Mouse (Mus musculus): ENCODE data around the gene Arhgef17.

Gene Arhgef17

GRCm38 (mm10) chr7:100931926-100932480, at the start of gene Arhgef17:
Arhgef17 (minus strand) TSS chr7:100932107.
- DNase-seq: no peak

DNA sequence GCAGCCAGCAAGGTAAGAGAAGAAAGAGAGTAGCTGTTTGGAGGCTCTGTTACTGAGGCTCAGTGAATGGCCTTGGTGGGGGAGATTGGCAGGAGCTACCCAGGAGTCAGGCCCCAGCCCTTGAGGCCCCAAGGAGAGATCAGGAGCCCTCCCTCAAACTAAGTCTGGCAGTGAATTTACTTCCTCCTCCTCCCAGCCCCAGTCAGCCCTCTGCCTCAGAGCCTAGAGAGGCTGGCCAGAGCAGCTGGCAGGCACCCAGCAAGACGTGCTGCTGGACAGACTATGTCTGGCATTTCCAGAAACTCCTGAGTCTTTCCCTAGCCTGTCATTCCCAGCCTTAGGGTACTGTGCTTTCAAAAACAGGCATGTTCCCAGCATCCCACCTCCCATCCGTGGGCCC, 47.3 kb upstream of the Arhgef17 start:
- no peak for DNase-seq

GRCm38 (mm10) chr7:100978171-100978570, 46.3 kb upstream of the Arhgef17 start:
- no peak for DNase-seq

DNA sequence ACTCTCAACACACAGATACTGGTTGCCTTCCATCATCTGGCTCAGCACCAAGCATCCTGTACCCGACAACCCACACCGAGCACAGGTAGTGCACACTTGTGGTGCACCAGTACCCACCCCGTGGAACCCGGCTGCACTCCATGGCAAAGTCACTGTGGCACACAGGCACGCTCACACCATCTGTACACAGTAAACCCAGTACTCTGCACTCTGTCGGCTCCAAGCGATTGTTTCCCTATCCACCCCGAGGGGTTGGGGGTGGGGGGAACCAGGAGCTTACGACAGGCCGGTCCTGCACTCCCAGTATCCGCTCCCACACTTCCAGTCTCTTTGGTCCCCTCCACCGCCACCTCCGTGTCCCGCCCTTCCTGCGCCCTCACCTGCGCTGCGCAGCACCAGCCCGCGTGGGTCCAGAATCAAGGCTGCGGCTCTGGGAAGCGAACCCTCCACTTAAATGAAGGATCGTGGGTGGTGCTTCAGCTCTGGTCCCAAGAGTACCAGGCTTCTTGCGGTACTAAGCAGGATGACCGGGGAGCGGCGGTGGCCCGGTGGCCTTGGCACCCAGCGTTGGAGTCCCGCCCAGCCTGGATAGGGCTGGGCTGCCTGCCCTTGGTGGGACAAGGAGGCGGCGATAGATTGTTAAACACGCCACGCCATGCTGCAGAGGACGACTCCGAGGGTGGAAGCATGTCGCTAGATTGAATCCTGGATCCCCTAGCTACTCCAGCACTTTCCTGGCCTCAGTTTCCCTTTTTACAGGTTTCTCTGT, 42.4 kb upstream of the Arhgef17 start, which contains the start of gene P2ry6:
Gene P2ry6, minus strand, starts transcription at position 515 of the 769 bp plus-strand sequence.
- no peak for DNase-seq

DNA sequence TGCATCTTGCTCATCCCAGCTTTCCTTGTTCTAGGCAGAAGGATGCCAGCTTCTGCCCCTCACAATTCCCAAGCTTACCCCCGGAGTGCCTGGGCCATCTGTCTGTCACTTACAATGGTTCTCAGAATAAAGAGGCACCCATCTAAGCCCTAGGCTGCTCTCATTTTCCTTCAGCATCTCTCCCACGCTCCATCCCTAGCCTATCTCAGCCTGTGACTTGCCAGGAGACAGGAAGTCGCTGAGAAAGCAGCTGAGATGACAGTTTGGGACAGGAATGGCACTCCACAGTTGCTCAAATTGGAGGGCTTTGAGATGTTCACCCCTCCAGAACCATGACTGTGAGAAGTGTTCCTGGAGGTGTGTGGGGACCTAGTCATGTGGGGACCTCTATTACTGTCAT, 41.0 kb upstream of the Arhgef17 start:
- no peak for DNase-seq

GRCm38 (mm10) chr7:100968874-100969659, 37.2 kb upstream of the Arhgef17 start:
- DNase-seq: no peak

DNA sequence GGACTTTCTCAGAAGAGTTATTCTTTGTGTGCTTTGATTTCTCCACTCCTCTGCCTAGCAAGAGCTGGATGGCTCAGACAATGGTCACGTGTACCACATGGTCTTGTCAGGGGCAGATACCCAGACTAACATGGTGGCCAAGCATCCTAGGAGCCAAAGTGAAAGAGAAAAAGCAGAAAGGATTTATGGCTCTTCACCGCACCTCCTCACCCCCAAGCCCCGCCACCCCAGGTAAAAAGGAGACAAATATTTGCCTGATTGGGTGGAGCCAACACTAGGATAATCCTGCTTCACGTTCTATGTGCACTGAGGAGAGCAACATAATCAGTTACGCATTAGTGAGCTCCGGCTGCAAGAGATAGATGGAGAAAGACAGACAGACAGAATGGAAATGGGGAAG, 36.5 kb upstream of the Arhgef17 start:
- DNase-seq: no peak

GRCm38 (mm10) chr7:100967850-100968249, 35.9 kb upstream of the Arhgef17 start:
- no peak for DNase-seq

- no peak for DNase-seq
These were observed 34.1 kb upstream of the Arhgef17 start for GRCm38 (mm10) chr7:100966014-100966413.

GRCm38 (mm10) chr7:100965079-100965478, 33.2 kb upstream of the Arhgef17 start:
- peak; percentile 13 for DNase-seq

DNA sequence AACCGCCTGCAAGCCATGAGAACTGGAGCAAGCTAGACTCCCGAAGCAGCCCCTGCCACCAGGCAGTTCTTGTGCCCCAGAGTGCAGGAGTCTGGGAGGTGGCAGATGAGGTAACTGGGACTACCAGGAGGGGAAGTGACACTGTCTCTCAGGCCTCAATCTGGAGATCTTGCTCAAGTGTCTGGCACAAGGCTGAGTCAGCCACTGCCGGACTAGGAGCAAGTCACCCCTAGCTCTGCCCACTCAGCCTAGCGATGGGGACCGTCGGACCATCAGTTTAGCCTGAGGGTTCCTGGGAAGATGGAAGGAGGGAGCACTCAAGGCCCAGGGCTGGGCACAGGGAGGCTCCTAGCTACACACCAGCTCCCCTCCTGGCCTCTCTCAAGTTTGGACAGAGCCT, 32.3 kb upstream of the Arhgef17 start:
- DNase-seq: no peak

DNA sequence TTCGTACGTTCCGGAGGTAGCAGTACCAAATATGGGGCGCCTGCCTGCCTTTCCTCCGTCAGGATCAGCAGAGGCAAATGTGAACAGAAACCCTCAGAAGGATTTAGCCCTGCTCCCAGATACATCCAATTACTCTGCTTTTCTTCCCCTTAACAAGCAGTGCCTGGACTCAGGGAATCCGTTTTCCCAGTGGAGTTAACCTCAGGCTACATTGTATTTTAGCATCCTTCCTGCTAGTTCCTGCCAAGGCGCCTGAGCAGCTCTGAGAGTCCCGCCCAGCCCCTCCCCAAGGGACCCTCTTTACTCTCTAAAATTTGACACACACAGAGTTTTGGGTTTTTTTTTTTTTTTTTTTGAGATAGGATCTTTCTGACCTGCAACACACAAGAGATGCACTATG, 31.5 kb upstream of the Arhgef17 start:
- DNase-seq: no peak

DNA sequence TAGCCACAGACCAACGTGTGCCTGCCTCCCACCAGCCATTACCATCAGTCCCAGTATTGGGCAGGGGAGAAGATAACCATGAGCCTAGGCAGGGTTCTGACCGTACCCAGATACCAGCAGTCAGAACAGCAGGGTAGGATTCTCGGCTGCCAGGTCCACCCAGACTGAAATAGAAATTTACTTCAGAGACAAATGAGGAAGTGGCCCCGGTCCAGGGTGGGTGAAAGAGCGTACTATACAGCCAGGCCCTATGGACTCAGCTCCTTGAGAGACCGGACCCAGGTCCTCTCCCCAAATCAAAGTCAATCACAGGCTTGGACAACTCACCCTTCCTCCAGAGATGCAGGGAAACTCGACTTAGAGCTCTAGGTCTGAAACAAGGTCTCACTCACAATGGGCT, 29.2 kb upstream of the Arhgef17 start:
- no peak for DNase-seq

DNA sequence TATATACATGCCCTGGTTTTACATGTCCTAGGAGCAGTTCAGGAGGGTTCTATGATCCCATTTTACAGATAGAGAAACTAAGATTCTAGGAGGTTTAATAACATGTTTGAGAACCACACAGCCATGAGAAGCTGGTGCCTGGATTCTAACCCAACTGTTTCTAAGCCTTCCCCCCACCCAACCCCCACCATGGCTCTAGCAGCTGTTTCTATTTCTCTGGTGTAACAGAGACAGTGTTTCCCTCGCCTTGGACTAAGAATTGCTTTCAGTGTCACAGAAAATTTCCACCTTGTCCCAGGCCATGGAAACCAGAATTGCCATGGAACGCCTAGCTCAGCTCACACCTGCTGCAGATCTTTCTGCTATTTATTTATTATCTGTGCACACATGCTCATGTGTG, 28.6 kb upstream of the Arhgef17 start:
- DNase-seq: no peak

DNA sequence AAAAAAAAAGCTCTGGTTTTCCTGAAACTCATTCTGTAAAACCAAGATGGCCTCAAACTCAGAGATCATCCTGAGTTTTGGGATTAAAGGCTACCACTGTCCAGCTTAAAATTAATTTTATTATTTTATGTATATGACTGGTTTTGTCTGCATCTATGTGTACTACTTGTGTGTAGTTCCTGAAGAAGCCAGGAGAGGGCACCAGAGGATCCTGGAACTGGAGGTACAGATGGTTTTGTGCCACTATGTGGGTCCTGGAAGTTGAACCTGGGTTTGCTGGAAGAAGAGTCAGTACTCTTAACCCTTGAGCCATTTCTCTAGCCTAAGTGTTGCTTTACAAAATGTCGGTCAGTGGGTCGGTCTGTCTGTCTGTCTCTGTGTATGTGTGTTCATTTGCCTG, 26.5 kb upstream of the Arhgef17 start:
- DNase-seq: no peak

DNA sequence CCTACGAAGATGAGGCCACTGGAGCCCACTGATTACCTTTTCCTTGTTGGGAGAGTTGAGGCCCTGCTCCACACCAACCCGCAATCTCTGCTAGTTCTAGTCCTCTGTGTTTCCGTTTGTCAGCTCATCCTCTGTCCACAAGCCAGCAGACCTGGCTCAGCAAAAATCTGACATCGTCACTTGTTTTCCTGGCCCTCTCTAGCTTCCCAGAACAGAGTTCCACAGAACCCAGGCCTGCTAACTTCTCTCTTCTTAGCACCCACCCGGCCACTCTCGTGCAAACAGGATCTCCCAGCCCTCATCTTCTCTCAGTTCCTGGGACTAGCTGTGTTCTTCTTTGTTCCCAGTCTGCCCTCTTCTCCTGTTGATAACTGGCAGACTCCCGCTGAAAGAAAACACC, 20.8 kb upstream of the Arhgef17 start:
- DNase-seq: no peak

GRCm38 (mm10) chr7:100951903-100952302, 20.0 kb upstream of the Arhgef17 start:
- DNase-seq: no peak

DNA sequence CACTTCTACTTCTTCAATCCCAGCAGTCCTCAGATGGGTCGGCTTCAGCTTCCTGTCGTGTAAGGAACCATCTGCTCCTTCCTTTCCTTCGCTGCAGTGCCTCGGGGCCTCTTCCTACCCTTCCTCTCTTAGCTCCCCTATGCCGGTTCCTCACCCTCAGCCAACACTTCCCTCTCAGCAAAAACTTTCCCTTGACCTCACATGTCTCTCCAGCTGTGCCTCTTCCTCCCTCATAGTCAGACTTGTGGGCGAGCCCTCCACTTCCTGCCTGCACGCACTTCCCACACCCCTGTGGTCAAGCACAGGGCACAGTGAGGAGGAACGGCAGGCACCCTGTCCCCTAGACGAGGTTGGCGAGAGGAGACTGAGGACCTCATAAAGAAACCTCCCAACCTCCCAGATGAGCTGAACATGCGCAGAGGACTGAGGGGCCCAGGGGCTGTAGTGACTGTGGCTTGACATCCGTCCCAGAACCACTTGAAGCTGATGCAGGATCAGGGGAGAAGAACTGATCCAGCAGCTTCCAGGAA, 18.6 kb upstream of the Arhgef17 start:
- DNase-seq: no peak

DNA sequence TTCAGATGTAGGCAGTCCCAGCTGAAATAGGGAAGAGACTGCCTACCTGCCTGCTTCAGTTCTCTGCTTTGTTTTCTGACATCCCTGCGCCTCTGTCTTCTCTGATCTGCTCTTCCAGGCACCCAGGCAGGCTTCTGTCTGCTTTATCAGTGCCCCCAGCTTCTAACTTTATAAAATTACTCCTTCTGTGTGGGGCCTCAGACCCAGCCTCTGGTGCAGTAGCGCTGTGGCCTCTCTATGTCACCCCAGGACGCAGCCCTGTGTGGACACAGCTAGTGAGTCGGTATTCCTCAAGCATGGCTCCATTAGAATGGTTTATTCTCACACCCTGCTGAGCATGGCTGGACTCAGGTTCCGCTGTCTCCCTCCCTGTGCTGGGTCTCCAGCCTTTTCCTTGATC, 18.1 kb upstream of the Arhgef17 start:
- DNase-seq: no peak

- DNase-seq: no peak
These were observed 12.8 kb upstream of the Arhgef17 start for GRCm38 (mm10) chr7:100944738-100945137.

- DNase-seq: no peak
These were observed 12.4 kb upstream of the Arhgef17 start for GRCm38 (mm10) chr7:100944306-100944705.

GRCm38 (mm10) chr7:100942789-100943615, 11.1 kb upstream of the Arhgef17 start:
- DNase-seq: peak; percentile 52

DNA sequence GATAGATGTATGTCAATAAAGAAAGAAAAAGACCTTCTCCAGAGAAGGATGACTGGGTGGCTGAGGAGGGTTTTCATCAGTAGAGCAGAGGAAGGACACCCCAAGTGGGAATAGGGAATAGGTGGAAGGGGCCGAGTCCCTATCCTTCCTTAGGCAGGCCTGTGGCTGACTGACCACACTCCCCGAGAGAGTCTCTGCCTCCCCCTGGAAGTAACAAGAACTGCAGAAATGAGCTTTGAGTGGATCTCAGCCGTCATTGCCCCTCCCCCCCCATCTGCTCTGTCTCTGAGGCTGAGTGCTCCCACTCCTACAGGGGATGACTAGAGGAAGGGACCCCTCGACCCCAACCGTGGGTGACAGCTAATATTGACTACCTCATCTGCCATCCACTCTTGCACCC, 9.3 kb upstream of the Arhgef17 start:
- no peak for DNase-seq
